Mouse (Mus musculus) liver, adult 2 months (tissue): Measurements from ENCODE around the gene Mtg2.

Experiments
- CTCF ChIP-seq: fragments of 200-500 bp; IDR thresholded peaks from 2 replicates; pipeline ENCODE4 v1.5.1; 2011; ENCODE audit warnings: low read depth, low read length, control low read depth
- POLR2A ChIP-seq: fragments of 200-500 bp; IDR thresholded peaks from 2 replicates; pipeline ENCODE4 v1.6.1; 2011; ENCODE audit warnings: low read length, control low read depth; ENCODE audit not compliant: insufficient read depth; ENCODE audit errors: extremely low read depth

GRCm38 (mm10) chr2:180135414-180135813 is 65.0 kb downstream of the Mtg2 start:
- TF ChIP-seq CTCF (no peak), POLR2A (no peak)
